Mouse (Mus musculus): ENCODE results near the gene 2010111I01Rik.

The 2010111I01Rik gene

DNA sequence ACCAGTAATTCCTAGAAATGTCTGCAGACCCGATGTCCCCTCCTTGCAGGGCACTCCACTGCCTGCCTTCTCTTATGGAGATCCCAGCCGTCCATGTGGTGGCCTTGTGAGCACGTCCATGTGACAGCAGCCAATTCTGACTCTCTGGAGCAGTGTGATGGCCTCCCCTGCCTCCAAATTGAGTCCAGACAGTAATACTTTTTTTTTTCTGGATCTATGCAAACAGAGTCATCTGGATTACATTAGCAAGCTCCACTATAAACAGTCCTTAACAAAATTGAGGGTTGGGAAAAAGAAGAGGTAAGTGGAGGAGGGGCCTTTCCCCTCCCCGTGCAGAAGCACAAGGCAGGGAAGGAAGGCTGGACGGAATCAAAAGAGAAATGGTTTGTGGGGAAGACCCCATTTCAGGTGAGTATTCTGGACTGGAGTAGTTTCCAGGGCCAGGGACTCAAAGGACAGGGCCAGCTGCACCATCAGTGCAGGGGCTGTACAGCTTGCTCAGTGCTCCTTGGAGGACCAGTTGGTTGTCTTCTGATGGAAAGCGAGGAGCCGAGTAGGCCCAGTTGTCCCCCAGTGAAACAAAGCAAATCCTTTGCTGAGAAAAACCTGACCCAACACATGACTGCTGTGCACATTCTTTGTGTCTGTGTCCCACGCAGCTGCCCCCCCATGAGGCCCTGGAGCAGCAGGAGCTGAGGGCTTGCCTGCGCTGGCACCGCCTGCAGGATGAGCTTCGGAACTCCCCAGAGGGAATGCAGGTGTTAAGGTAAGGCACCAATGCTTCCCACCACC lies 205.8 kb downstream of the 2010111I01Rik start:
- DNase-seq: peak; percentile 69

DNA sequence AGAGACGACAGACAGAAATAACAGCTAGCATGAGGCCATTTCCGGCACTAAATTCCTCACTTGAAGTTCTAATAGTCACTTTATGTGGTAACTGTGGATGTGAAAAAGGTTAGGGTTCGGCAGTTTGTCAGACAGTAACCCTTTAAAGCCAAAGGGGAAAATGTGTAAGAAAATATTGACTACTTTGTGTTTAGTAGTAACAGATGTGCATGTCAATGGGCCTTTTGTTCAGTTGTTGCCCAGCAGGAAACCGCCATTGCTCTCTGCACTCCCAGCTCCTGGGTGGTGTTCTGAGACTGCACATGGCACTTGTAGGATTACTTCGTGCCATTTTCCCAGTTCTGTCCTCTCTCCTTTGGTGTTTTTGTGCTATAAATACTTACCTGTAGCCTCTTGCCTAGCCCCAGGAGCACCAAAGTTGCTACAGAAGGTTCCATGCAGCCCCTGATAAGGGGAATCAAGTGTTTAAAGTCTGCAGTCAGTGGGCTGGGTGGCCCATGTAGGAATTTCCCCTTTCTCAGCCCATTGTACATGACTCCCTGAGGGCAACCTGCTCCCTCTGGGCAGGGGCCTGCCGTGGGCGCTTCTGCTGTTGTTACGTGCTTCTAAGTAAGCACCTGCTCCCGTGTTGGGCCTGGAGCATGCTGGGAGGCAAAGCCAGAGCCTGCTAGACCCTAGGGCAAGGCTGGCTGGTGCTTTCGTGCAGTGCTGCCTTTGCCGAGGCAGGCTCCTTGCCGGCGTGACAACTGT lies 206.8 kb downstream of the 2010111I01Rik start:
- DNase-seq: peak; percentile 73

DNA sequence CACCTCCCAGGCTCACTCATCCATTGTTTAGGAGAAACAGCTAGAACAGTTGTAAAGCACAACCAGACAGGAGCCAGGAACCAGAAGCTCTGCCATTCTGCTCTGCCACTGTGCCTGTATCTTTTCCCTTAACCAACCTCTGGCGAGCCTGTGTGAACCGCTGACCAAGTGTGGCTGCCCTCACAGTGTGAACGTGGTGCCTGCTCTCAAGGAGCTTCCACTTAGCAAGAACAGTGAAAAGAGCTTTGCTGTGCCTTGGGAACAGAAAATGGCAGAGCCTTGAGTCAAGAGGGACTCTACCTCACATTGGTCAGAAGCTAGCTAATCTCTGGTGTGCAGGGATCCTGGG lies 207.4 kb downstream of the 2010111I01Rik start:
- no peak for DNase-seq

DNA sequence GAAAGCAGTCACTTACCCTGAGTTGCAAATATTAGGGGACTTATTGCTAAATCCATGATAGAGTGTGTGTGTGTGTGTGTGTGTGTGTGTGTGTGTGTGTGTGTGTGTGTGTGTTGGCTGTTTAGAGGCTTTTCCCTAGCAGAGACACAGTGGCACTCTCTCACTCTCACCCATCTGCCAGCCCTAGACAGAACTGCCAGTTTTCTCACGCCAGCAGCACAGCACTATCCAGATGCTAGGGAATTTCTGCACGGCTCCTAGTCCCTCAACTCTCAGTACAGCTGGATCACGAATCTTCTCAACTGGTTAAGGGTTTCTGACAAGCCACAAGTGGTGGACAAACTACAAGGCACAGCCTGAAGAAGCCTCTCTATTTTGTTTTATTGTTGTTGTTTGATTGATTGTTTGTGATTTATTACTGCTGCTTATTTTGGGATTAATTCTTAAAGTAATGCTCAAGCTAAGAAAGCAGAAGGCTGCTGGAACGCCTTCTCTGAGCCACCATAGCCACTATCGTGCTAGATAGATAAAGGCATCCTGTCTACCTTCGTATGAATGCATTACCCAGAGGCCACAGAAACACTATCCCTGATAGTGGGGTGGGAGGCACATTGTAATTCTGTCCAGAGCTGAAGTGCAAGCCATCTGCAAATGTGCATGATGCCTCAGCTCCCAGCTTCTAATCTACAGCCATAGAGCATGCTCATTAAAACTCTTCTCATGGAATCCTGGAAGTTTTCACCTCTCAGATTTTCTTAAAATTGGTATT lies 209.7 kb downstream of the 2010111I01Rik start:
- no peak for DNase-seq

DNA sequence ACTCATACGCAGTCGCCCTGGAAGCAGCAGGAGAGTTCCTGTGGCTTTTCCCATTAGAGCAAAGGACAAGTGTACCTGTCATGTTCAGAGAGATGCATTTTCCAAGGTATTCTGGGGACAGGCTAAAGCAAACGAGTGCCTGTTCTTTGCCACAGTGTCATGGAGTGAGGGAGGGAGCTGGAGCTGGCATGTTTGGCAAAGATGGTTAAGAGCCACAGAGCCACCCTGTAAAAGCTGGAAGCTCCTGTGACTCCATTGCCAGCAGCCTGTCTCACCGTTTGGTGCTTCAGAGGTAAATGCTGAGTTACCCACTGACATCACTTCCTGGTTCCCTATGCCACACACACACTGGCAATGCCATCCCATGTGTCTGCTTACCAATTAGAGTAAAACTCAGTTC lies 211.4 kb downstream of the 2010111I01Rik start:
- no peak for DNase-seq

DNA sequence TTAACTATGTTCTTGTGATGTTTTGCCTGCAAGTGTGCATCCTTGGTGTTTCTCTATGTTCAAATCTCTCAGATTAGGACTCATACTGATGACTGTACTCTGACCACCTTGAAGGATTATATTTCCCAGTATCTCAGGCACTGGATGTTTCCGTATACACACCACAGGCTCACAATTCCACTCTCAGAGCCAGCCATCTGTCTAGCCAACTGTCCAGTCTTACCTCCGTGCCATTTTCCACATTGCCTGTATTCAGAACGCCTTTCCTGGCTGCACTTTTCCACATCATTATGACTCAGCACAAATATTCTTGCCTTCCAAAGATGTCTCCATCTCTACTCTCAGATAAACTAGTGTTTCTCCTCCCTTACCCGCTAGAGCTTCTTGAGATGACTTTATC lies 212.5 kb downstream of the 2010111I01Rik start:
- no peak for DNase-seq

DNA sequence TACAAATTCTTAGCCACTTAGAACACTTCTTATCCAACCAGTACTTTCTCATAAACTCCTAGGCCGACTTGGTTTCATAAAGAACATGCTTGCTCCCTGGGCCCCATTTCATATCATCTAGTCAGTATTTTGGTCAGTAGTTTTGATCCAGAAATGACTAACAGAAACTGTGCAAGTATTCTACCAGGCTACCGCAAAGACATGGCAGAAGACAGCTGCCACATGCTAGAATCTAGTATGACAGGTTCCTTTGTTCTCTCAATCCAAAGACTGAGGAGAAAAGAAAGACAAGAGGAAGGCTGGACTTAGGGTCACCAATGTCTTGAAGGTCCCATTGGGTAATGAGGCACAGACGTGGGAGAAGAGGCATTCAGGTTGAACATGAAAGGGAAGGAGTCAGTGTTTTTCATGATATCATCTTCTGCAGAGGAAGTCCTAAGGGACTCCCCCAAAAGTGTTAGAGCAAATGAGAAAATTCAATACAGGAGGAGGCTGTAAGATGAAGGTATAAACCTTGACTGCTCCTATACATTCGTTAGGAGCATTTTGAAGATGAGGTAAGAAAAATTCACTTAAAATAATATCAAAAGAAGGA lies 216.0 kb downstream of the 2010111I01Rik start:
- no peak for DNase-seq

DNA sequence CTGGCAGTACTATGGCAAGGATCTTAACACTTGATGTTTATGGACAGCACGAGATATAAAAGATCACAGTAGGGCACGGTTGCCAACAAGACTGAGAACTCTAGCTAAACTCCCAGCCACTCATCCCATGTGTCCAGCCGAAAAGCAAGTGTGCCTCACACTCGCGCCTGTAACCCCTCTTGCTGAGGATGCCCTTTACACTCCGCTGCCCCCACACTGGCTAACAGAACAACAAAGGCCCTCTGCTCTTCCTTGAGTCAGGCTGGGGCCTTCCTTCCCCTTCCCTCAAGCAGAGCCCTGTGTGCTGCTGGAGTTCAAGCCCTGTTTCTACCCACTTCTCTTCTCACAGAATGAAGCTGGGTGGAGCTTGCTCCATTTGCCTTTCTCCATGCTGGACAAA lies 220.3 kb downstream of the 2010111I01Rik start:
- no peak for DNase-seq

DNA sequence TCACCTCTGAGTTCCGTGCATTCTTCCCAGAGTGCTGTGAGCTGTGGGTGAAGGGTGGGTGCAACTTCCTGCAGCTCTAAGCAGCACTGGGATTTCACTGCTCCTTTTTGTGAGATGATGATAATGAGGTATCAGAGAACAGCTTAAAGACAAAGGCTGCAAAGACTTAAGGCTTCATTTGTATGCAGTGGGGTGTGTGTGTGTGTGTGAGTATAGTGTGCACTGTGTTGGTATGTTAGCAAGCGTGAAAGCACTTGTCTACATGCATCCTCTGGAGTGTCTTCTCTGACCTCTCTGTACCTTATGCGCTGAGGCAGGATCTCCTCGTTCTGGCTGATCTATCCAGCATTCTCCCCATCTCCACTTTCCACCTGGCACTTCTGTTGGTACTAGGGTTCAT lies 221.5 kb downstream of the 2010111I01Rik start:
- DNase-seq: no peak

DNA sequence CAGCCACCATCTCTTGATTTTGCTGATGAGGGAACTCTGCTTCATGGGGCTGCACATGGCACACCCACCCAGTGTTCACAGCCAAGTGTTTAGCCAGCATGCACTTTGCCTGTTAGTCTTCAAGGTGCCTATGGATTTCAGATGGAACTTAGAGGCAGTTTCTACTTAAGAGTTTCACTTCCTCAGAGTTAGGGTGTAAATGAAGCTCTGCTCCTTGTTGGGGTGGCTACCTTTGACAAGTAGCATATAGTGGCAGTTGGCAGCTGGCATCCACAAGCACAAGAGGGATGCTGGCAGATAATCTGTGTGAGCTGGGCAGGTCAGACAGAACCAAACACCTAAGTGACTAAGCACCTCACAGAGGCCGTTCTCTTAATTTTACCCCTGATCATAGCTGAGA lies 221.9 kb downstream of the 2010111I01Rik start:
- no peak for DNase-seq

DNA sequence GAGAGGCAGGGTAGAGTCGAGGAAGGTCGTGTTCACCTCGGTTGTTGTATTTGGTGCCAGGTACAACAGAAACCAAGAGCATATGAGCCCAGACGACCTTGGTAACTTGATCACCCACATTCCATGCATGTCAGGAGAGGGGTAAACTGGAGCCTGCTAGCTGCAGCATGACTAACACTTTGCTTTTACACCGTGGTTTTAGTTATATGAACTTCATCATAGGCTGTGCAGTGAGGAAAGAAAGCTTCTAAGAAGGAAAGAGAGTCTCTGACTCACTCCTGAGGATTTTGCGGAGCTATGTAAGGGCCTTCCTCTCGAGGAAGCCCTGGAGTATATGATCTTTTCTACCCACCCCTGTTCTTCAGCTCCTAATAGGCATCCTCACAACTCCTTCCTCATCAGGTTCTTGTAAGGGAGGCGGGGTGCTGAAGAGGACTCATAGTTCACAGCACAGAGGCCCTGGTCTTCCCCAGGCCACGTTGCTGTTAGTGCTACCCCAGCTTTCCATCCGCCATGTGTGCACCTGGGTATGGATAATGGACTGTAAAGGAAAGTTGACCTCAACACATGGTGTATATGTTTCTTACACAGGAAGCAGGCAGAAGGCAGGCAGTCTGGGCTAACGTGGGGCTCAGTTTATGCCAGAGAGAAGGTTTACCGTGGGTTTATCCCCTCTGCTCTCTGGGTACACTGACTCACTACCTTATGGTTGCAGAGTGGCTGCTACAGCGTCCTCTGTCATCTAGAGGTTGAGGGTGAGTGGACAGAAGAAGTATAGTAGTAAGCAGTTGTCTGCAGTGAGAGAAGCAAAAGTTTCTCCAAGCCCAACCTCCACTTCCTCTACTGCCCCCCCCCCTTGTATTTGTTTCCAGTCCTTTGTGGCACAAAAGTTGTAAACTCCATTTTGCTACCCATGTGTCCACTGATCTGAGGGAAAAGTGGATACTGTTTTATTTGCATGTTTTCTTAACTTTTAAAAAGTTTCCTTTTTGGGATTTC lies 222.8 kb downstream of the 2010111I01Rik start:
- DNase-seq: peak; percentile 48

DNA sequence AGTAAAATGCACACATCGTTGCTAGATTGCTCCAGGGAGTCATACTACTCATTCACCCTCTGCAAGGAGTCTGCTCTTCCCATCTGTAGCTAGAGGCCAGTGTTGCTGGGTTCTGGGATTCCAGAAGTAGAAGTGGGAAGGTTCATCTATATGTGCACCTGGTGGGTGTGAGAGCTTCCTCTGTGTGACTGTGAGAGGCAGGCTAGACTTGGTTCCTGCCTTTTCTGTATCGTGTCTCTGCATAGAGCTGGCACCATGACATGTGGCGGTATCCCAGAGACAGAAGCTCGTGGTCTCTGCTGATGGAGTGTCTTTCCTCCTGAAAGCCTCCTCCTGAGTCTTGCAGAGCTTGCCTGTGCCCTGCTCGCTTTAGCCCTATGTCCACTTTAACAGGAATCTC lies 223.6 kb downstream of the 2010111I01Rik start:
- DNase-seq: no peak

DNA sequence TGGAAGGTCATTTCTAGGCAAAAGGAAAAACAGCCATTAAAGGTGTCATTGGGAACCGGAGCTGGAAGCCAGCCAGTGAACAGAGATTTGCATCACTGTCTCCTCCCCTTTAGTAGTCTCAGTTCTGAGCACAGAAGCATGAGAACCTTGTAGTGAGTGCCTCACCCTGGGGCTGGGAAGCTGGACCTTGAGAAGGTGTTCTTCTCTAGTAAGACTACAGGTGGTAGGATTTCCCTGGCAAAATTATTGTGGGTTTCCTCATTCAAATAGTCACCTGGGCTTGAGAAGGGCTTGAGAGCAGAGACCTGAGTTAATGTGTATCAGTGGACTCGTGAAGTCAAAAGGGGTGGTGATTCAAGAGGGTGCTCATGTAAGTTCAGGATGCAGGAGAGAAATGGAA lies 224.1 kb downstream of the 2010111I01Rik start:
- no peak for DNase-seq

DNA sequence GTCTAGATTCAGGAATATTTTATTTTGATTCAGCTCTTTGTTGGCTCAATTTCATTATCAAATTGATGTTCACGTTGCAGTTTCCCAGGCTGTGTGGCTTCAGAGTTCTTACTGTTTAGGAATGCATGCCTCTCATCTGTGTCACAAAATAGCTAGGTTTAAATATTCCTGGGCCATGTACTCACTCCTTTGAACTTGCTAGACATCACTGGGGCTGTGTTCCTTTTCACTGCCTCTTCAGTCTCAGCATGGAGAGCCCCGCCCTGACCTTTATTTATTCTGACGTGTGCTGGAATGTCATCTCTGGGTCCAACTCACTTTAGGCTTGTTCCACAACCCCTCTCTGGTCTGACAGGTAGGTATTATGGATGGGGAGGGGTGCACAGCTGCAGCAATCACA lies 228.7 kb downstream of the 2010111I01Rik start:
- DNase-seq: no peak

DNA sequence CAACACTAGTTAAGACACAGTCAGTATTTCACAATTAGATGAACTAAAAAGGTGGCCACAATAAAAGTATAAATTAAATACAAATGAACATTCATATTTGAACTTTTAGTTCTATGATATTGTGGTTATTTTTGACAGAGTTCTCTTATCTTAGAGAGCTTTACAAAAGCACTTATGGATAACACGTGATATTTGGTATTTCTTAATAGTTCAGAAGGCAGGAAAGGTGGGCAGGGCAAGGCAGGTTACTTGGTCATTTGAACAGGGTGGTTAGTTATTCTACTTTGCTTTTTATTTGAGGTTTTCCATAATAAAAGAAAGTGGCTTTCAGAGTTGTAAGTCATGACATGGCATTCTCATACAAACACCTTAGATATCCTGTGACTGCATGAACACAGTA lies 233.3 kb downstream of the 2010111I01Rik start:
- DNase-seq: no peak

DNA sequence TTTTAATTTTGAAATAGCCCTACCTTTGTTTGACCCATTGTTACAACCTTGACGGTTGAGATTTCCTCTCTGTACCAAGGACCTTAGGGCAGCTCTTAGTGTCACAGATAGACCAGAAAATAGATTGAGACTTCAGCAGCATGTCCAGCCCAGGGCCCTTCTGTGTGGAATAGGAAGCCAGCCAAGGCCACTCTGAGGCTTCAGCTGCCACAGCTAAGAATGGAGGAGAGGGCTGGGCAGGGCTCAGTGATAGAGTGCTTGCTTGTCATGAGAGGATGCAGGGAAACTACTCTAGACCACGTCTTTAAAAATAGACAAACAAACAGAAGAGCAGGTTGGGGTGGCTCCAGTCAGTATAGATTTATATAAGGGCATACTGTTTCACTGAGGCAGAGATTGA lies 234.9 kb downstream of the 2010111I01Rik start:
- no peak for DNase-seq

DNA sequence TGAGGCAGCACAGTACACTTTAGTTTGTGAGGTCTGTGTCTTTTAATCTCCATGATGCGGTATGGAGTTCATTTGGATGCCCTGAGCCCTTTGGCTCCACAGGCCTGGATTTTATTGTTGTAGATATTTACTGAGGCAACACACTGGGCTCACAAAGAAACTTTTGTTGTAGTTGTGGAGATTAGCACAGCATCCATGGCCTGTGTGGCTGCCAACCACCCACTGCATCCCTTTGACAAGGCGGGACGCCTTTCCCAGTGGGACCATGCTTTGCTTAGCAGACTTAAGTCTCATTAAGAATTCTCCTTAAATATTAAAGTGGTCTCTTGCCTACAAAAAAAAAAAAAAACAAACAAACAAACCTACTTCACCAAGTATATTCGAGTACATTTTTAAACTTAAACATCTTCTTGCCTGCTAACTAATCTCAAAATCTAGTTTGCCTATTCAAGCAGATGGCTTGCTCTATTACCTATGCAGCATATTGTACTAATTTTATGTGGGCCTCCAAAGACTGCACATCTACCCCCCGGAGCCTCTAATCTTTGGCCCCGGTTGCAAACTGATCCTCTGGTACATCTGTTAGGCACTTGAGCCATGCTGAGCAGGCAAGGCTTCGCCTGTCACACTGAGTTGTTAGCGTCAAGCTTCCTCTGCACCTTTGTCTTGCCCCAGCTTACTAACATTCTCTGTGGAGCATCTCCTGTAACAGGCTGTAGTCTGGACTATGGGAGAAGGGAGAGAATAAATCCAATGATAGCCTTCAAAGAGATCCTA lies 239.0 kb downstream of the 2010111I01Rik start:
- peak; percentile 54 for DNase-seq

DNA sequence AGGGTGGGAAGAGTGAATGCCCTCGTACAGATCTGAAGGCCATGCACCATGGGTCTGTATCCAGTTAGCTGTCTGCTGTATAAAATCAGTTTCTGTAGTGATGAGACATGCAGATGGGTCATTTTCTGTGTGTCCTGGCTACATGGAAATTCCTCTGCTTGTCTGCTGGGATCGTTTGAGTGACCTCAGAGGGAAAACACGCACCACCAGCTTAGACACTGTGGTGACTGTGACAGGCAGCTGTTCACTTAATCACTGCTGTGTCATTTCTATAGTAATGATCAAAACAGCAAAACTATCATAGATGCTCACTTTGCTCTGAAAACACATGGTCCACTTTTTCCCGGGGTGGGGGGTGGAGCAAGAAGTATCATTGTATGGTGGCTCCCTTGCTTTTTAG lies 241.1 kb downstream of the 2010111I01Rik start:
- no peak for DNase-seq

DNA sequence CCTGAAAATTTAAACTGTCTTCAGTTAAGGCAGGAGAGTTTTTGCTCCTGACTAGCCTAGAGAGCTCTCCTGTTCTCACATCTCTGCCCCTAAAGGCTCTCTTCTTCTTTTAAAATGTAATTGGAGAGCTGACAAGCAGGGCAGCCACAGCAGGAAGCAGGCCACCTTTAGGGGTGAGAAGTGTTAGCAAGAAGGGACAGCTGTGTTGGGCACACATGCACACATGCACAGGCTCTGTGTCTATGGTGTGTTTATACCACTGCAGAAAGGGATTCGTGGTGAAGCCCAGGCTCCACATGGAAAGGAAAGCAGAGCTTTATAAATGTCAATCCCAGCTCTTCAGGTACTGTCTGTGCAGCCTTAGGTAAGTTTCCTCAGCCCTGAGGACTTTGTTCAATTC lies 241.7 kb downstream of the 2010111I01Rik start:
- DNase-seq: no peak

DNA sequence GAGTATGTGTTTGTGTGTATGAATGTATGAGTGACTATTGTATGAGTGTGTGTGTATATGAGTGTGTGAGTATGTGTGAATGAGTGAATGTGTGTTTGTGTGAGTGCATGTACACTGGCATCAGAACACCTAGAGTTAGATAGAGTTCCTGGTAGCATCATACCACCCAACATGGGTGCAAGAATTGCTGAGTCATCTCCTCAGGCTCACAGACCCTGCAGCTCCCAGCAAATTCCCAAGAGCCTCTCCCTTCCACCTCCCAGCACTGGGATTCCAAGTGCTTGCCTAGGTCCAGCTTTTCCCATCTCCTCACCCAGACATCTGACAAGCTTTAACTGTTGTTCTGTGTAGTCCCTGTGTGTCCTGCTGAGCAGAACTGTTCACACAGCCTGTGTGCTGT lies 251.8 kb downstream of the 2010111I01Rik start:
- DNase-seq: no peak

Data from embryo, embryonic 11 days (tissue).